8 mouse cellular contexts compared by ENCODE assay signal in the genomic region with DNA sequence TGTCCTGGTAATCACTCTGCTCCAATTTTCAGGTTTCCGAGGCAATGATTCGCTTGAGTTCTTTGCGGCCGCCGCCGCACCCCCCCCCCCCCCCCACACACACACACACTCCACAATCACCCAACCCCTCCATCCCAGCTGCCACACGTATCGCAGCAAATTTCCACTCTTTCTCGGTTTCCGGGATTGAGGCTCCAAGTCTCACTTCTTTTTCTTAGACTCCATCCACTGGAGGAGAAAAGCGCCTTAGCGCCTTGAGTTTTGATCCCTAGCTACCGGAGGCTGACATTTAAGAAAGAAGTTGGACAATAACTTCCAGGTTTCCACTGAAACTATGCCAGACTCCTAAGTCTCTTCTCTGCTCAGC. TPM values are rescaled to one million over a fixed set of nuclear protein-coding genes. Genes with fewer than 3 reads are reported as not detected.
DNase-seq lines count a peak whose midpoint lies in the region; ATAC-seq and TF ChIP-seq lines count a peak whose summit lies in the region.

No protein-coding gene starts in this region.

- H3K9ac ChIP-seq in forebrain, embryonic 12.5 days = peak overlapping the region; percentile 85
- H3K9ac ChIP-seq in liver, embryonic 13.5 days = peak overlapping the region; percentile 97

- no peaks in the 10 kb centered on the region for H3K36me3 ChIP-seq in kidney, adult 2 months (ENCODE audit: control insufficient read depth, insufficient read depth, low read length)
- peaks cover 4% of the 10 kb centered on the region; the same call in 1 of the 2 replicates for H3K36me3 ChIP-seq in forebrain, embryonic 12.5 days (replicated peaks)
- H3K36me3 ChIP-seq in liver, embryonic 13.5 days = peaks cover 3% of the 10 kb centered on the region; the same call in 1 of the 2 replicates

- no peak for ATAC-seq in forebrain, embryonic 12.5 days (ENCODE audit: low FRiP score)
- no peak for ATAC-seq in liver, embryonic 13.5 days (ENCODE audit: low read depth)
- no peak for ATAC-seq in activated CD4-positive, CD25-positive, alpha-beta regulatory T cell, adult 4 months

- TF ChIP-seq CTCF in kidney, adult 2 months (conservative IDR thresholded peaks at IDR 0.05; ENCODE audit: insufficient read depth, insufficient read length, low read depth, low read length) = no peak

- DNase-seq in kidney, adult 2 months = no peak
- DNase-seq in kidney, adult 8-10 months = no peak
- DNase-seq in NIH3T3 (ENCODE audit: low read depth) = peak; percentile 48
- DNase-seq in liver, embryonic 13.5 days = no peak
- DNase-seq in spleen, postnatal 4 days (ENCODE audit: low spot score in 2 of 2) = no peak
- no peak for DNase-seq in left cerebral cortex, postnatal 10 days (ENCODE audit: extremely low spot score in 1 of 2, low spot score in 2 of 2)

- no peaks in the 10 kb centered on the region for H3K9me3 ChIP-seq in forebrain, embryonic 12.5 days
- H3K9me3 ChIP-seq in liver, embryonic 13.5 days (replicated peaks) = peaks cover 3% of the 10 kb centered on the region; the same call in 1 of the 2 replicates

- peak overlapping the region; percentile 99 for H3K27ac ChIP-seq in kidney, adult 2 months (ENCODE audit: insufficient read depth, low read depth, low read length)
- H3K27ac ChIP-seq in forebrain, embryonic 12.5 days = peak overlapping the region; percentile 96
- peak overlapping the region; percentile 96 for H3K27ac ChIP-seq in liver, embryonic 13.5 days

- no peak for TF ChIP-seq POLR2A in kidney, adult 2 months (IDR thresholded peaks at IDR 0.05; ENCODE audit: low read depth, low read length)

- WGBS in kidney, adult 2 months = under 1% methylated on average over 13 of the region's 13 CpGs
- under 1% methylated on average over 13 of the region's 13 CpGs for WGBS in forebrain, embryonic 12.5 days
- WGBS in liver, embryonic 13.5 days (ENCODE audit: insufficient replicate concordance) = 0% methylated on average over 13 of the region's 13 CpGs

- H3K27me3 ChIP-seq in kidney, adult 2 months (replicated peaks; ENCODE audit: control insufficient read depth, insufficient read depth, low read length) = no peaks in the 10 kb centered on the region
- H3K27me3 ChIP-seq in forebrain, embryonic 12.5 days = no peaks in the 10 kb centered on the region
- H3K27me3 ChIP-seq in liver, embryonic 13.5 days = no peaks in the 10 kb centered on the region

- H3K4me1 ChIP-seq in kidney, adult 2 months (ENCODE audit: control insufficient read depth, insufficient read depth, low read length) = peaks cover 18% of the 10 kb centered on the region; the same call in 1 of the 2 replicates
- peaks cover 14% of the 10 kb centered on the region for H3K4me1 ChIP-seq in forebrain, embryonic 12.5 days
- H3K4me1 ChIP-seq in liver, embryonic 13.5 days (replicated peaks) = peaks cover 67% of the 10 kb centered on the region

- H3K4me2 ChIP-seq in forebrain, embryonic 12.5 days = peak overlapping the region; percentile 66
- peak overlapping the region; percentile 83 for H3K4me2 ChIP-seq in liver, embryonic 13.5 days

- intact Hi-C loops in left cerebral cortex, postnatal 10 days (cut with DNase I) = loop anchor here (5.0 kb wide), 1 partner anchor 91 kb away; the partner anchor contains the start of gene Sesn2

- peak overlapping the region; percentile 82 for H3K4me3 ChIP-seq in kidney, adult 2 months (ENCODE audit: insufficient read depth, low read depth, low read length)
- H3K4me3 ChIP-seq in forebrain, embryonic 12.5 days (replicated peaks) = peak overlapping the region; percentile 87
- H3K4me3 ChIP-seq in liver, embryonic 13.5 days (replicated peaks) = peak overlapping the region; percentile 93

RNA-seq across cellular contexts. Expression of gene Phactr4, which starts 0.8 kb away (rescaled TPM):
- 19.5 and 25.2 TPM in 2 replicates for polyA plus RNA-seq in kidney, adult 2 months (2012; rRNA removed)
- 22.3 and 26.3 TPM in 2 replicates for polyA plus RNA-seq in forebrain, embryonic 12.5 days (2016; fragmentation: Nextera tagmentation; extraction: Ambion mirVana)
- 10.3 and 12.5 TPM in 2 replicates for polyA plus RNA-seq in liver, embryonic 13.5 days (2015; fragmentation: Nextera tagmentation; extraction: Ambion mirVana)
- 1 to 10 TPM; 7.7 to 8.5 TPM for total RNA-seq in left cerebral cortex, postnatal 10 days (2021)
- 1 to 10 TPM; 3.8 to 4.7 TPM for polyA plus RNA-seq in activated CD4-positive, CD25-positive, alpha-beta regulatory T cell, adult 4 months (2017; shearing (Covaris generic))

RNA-seq across cellular contexts. Expression of gene Med18, which starts 42.2 kb away (rescaled TPM):
- polyA plus RNA-seq in kidney, adult 2 months (2012; rRNA removed) = 2.4 and 2.9 TPM in 2 replicates
- 21.0 and 25.5 TPM in 2 replicates for polyA plus RNA-seq in forebrain, embryonic 12.5 days (2016; fragmentation: Nextera tagmentation; extraction: Ambion mirVana)
- polyA plus RNA-seq in liver, embryonic 13.5 days (2015; fragmentation: Nextera tagmentation; extraction: Ambion mirVana) = 17.1 and 19.7 TPM in 2 replicates
- 10 to 100 TPM in 1 of 2 experiments, 1 to 10 TPM in 1; 7.8 to 10.1 TPM for total RNA-seq in left cerebral cortex, postnatal 10 days (2021)
- polyA plus RNA-seq in activated CD4-positive, CD25-positive, alpha-beta regulatory T cell, adult 4 months (2017; shearing (Covaris generic)) = 10 to 100 TPM; 27.4 to 30.8 TPM
